Mouse (Mus musculus): ENCODE data around the gene Wdr74. TPM values are rescaled to one million over a fixed set of nuclear protein-coding genes. Genes with fewer than 3 reads are reported as not detected.

Wdr74 gene
- total and polyA plus RNA-seq, 3 experiments: 15.7 to 19.2 (median 18.7) TPM

- Histone ChIP-seq H3K27me3 (ENCODE audit: control insufficient read depth, insufficient read depth, low read length) (no peaks in the 10 kb centered on the region), H3K4me1 (ENCODE audit: control insufficient read depth, insufficient read depth, low read length) (peaks cover 11% of the 10 kb centered on the region), H3K4me3 (peak overlapping the region; percentile 83), H3K79me2 (replicated peaks; ENCODE audit: control insufficient read depth, insufficient read depth, low read length) (peaks cover 1% of the 10 kb centered on the region; the same call in 1 of the 2 replicates), H3K27ac (peak overlapping the region; percentile 90; the same call in 1 of the 2 replicates), H3K9ac (ENCODE audit: low read depth, low read length) (no peak overlapping the region), H3K36me3 (ENCODE audit: control insufficient read depth, insufficient read depth, low read length) (peaks cover 11% of the 10 kb centered on the region)
- WGBS: 43% methylated on average over 6 of the region's 6 CpGs
- DNase-seq: no peak
- no peak for TF ChIP-seq CTCF (IDR thresholded peaks at IDR 0.05)
- TF ChIP-seq EP300 (IDR thresholded peaks at IDR 0.05; ENCODE audit: insufficient read depth, low read depth, low read length): no peak
- TF ChIP-seq POLR2A (IDR thresholded peaks at IDR 0.05; ENCODE audit: insufficient read depth, low read depth, low read length): no peak
- intact Hi-C loops (cut with DNase I): loop anchor here (5.0 kb wide), 1 partner anchor 44 kb away; the partner anchor contains the start of gene Ttc9c
Measured at GRCm38 (mm10) chr19:8773409-8773808, 37.8 kb downstream of the Wdr74 start.

- Histone ChIP-seq H3K79me2 (replicated peaks; ENCODE audit: control insufficient read depth, insufficient read depth, low read length) (peaks cover 1% of the 10 kb centered on the region; the same call in 1 of the 2 replicates), H3K36me3 (ENCODE audit: control insufficient read depth, insufficient read depth, low read length) (peaks cover 11% of the 10 kb centered on the region), H3K4me3 (peak within 1 kb of the TSS; percentile 83), H3K4me1 (ENCODE audit: control insufficient read depth, insufficient read depth, low read length) (peaks cover 11% of the 10 kb centered on the region), H3K9ac (ENCODE audit: low read depth, low read length) (peak within 1 kb of the TSS; percentile 96), H3K27me3 (ENCODE audit: control insufficient read depth, insufficient read depth, low read length) (no peaks in the 10 kb centered on the region), H3K27ac (peak within 1 kb of the TSS; percentile 90)
- DNase-seq: peak; percentile 97 to 98
- under 1% methylated on average over 68 of the region's 68 CpGs for WGBS
- intact Hi-C loops (cut with DNase I): loop anchor here (2.0 to 5.0 kb wide), 3 partner anchors 17 to 43 kb away; partner anchors contain the start of genes Nxf1, Polr2g and Ttc9c
- TF ChIP-seq POLR2A (IDR thresholded peaks at IDR 0.05; ENCODE audit: insufficient read depth, low read depth, low read length) (peak; percentile 96), CTCF (IDR thresholded peaks at IDR 0.05) (peak; percentile 37), EP300 (IDR thresholded peaks at IDR 0.05; ENCODE audit: insufficient read depth, low read depth, low read length) (0 out of 2 replicates have a peak, but pooled peaks have one; percentile 49)
Measured at GRCm38 (mm10) chr19:8774086-8774835, 38.6 kb downstream of the Wdr74 start, which contains the start of gene Tmem179b. Gene Tmem179b (minus strand): TSS chr19:8774467.

- intact Hi-C loops (cut with DNase I): loop anchor here (2.0 to 5.0 kb wide), 3 partner anchors 18 to 42 kb away; partner anchors contain the start of genes Nxf1, Polr2g and Ttc9c
- DNase-seq: no peak
- TF ChIP-seq CTCF (IDR thresholded peaks at IDR 0.05): no peak
- TF ChIP-seq EP300 (IDR thresholded peaks at IDR 0.05; ENCODE audit: insufficient read depth, low read depth, low read length): no peak
- TF ChIP-seq POLR2A (IDR thresholded peaks at IDR 0.05; ENCODE audit: insufficient read depth, low read depth, low read length): no peak
Measured at GRCm38 (mm10) chr19:8774951-8775421, 39.4 kb downstream of the Wdr74 start.

GRCm38 (mm10) chr19:8786008-8786781 lies 50.6 kb downstream of the Wdr74 start, which contains the start of gene Taf6l:
Gene Taf6l (minus strand): TSS chr19:8786417.
- H3K4me3 ChIP-seq: peak within 1 kb of the TSS; percentile 84
- under 1% methylated on average over 32 of the region's 32 CpGs for WGBS
- no peaks in the 10 kb centered on the region for H3K79me2 ChIP-seq (replicated peaks; ENCODE audit: control insufficient read depth, insufficient read depth, low read length)
- H3K4me1 ChIP-seq (ENCODE audit: control insufficient read depth, insufficient read depth, low read length): no peaks in the 10 kb centered on the region
- no peaks in the 10 kb centered on the region for H3K36me3 ChIP-seq (ENCODE audit: control insufficient read depth, insufficient read depth, low read length)
- DNase-seq: peak; percentile 89 to 95
- H3K9ac ChIP-seq (ENCODE audit: low read depth, low read length): peak within 1 kb of the TSS; percentile 84
- peak within 1 kb of the TSS; percentile 67 for H3K27ac ChIP-seq
- intact Hi-C loops (cut with DNase I): no loop called here
- no peaks in the 10 kb centered on the region for H3K27me3 ChIP-seq (ENCODE audit: control insufficient read depth, insufficient read depth, low read length)
- TF ChIP-seq EP300 (IDR thresholded peaks at IDR 0.05; ENCODE audit: insufficient read depth, low read depth, low read length) (0 out of 2 replicates have a peak, but pooled peaks have one; percentile 60), POLR2A (IDR thresholded peaks at IDR 0.05; ENCODE audit: insufficient read depth, low read depth, low read length) (no peak), CTCF (IDR thresholded peaks at IDR 0.05) (peak; percentile 68)

More at GRCm38 (mm10) chr19:8774951-8775421, 39.4 kb downstream of the Wdr74 start:
- H3K9ac ChIP-seq (ENCODE audit: low read depth, low read length): peak overlapping the region; percentile 96
- H3K4me1 ChIP-seq (ENCODE audit: control insufficient read depth, insufficient read depth, low read length): peaks cover 11% of the 10 kb centered on the region
- peak overlapping the region; percentile 83 for H3K4me3 ChIP-seq
- WGBS: 3% methylated on average over 20 of the region's 20 CpGs
- H3K27ac ChIP-seq: peak overlapping the region; percentile 90
- peaks cover 9% of the 10 kb centered on the region for H3K36me3 ChIP-seq (ENCODE audit: control insufficient read depth, insufficient read depth, low read length)
- H3K79me2 ChIP-seq (replicated peaks; ENCODE audit: control insufficient read depth, insufficient read depth, low read length): peaks cover 1% of the 10 kb centered on the region; the same call in 1 of the 2 replicates
- H3K27me3 ChIP-seq (ENCODE audit: control insufficient read depth, insufficient read depth, low read length): no peaks in the 10 kb centered on the region

- TF ChIP-seq CTCF (IDR thresholded peaks at IDR 0.05) (no peak), EP300 (IDR thresholded peaks at IDR 0.05; ENCODE audit: insufficient read depth, low read depth, low read length) (no peak), POLR2A (IDR thresholded peaks at IDR 0.05; ENCODE audit: insufficient read depth, low read depth, low read length) (no peak)
- Histone ChIP-seq H3K9ac (ENCODE audit: low read depth, low read length) (no peak overlapping the region), H3K4me1 (ENCODE audit: control insufficient read depth, insufficient read depth, low read length) (no peaks in the 10 kb centered on the region), H3K27me3 (ENCODE audit: control insufficient read depth, insufficient read depth, low read length) (no peaks in the 10 kb centered on the region), H3K36me3 (ENCODE audit: control insufficient read depth, insufficient read depth, low read length) (no peaks in the 10 kb centered on the region), H3K27ac (no peak overlapping the region), H3K79me2 (replicated peaks; ENCODE audit: control insufficient read depth, insufficient read depth, low read length) (no peaks in the 10 kb centered on the region), H3K4me3 (no peak overlapping the region)
- DNase-seq: no peak
- 51% methylated on average over 3 of the region's 3 CpGs for WGBS
- intact Hi-C loops (cut with DNase I): no loop called here
Measured at GRCm38 (mm10) chr19:8788521-8788920, 52.9 kb downstream of the Wdr74 start.
